Mouse (Mus musculus): ENCODE results near the gene Emg1. TPM values are rescaled to one million over a fixed set of nuclear protein-coding genes. Genes with fewer than 3 reads are reported as not detected.

Gene Emg1
- polyA plus RNA-seq, 1 experiment from 2014 or later: 107 TPM

- H3K36me3 ChIP-seq (replicated peaks): no peaks in the 10 kb centered on the region
- WGBS: 19% methylated on average over 13 of the region's 13 CpGs
- peak overlapping the region; percentile 84 for H3K4me2 ChIP-seq
- H3K9ac ChIP-seq: peak overlapping the region; percentile 66
- H3K9me3 ChIP-seq: no peaks in the 10 kb centered on the region
- peaks cover 16% of the 10 kb centered on the region for H3K4me1 ChIP-seq
- no peak for ATAC-seq (replicated peaks)
- H3K4me3 ChIP-seq: peak overlapping the region; percentile 86
- no peaks in the 10 kb centered on the region for H3K27me3 ChIP-seq (replicated peaks)
- peak overlapping the region; percentile 81 for H3K27ac ChIP-seq
Observed at GRCm38 (mm10) chr6:124663424-124663795, 48.6 kb downstream of the Emg1 start.

- peak within 1 kb of the TSS; percentile 66 for H3K9ac ChIP-seq
- peak within 1 kb of the TSS; percentile 86 for H3K4me3 ChIP-seq
- H3K4me2 ChIP-seq: peak within 1 kb of the TSS; percentile 84
- H3K4me1 ChIP-seq: peaks cover 16% of the 10 kb centered on the region
- 1% methylated on average over 72 of the region's 87 CpGs for WGBS
- no peaks in the 10 kb centered on the region for H3K36me3 ChIP-seq (replicated peaks)
- H3K9me3 ChIP-seq: no peaks in the 10 kb centered on the region
- peak; percentile 98 for ATAC-seq (replicated peaks)
- peak within 1 kb of the TSS; percentile 81 for H3K27ac ChIP-seq
- no peaks in the 10 kb centered on the region for H3K27me3 ChIP-seq (replicated peaks)
Observed at GRCm38 (mm10) chr6:124662477-124663423, 49.2 kb downstream of the Emg1 start, which contains the start of gene Lpcat3. Gene Lpcat3 (plus strand): TSS chr6:124663027.

- Histone ChIP-seq H3K27ac (peak overlapping the region; percentile 81), H3K9ac (peak overlapping the region; percentile 66), H3K4me2 (peak overlapping the region; percentile 84), H3K9me3 (no peaks in the 10 kb centered on the region), H3K36me3 (replicated peaks) (no peaks in the 10 kb centered on the region), H3K4me1 (peaks cover 16% of the 10 kb centered on the region), H3K4me3 (peak overlapping the region; percentile 86), H3K27me3 (replicated peaks) (no peaks in the 10 kb centered on the region)
- WGBS: 28% methylated on average over 6 of the region's 6 CpGs
- no peak for ATAC-seq (replicated peaks)
Observed at GRCm38 (mm10) chr6:124661995-124662394, 50.0 kb downstream of the Emg1 start.

DNA sequence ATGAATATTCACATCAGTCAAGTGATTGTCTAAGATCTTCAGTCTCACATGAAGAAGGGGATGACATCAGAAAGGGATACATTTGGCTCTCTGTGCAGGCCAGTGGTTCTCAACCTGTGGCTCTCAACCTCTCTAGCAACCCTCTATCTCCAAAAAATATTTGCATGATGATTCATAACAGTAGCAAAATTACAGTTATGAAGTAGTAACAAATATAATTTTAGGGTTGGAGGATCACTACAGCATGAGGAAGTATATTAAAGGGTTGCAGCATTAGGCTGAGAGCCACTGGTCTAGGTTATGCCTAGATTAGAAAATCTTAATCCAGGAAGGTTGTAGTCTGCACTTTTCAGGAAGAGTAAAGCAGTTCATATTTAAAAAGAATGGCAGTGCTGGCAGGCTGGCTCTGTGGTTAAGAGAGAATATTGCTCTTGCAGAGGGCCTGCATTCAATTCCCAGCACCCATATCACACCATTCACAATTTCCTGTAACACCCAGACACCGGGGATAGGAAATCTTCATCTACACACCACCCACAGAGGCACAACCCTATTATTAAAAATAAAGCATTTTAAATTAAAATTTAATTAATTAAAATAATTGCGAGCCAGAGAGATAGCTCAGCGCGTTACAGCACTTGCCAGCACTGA, 50.7 kb downstream of the Emg1 start:
- H3K4me2 ChIP-seq: no peak overlapping the region
- WGBS: 93% methylated on average over 4 of the region's 4 CpGs
- H3K4me3 ChIP-seq: no peak overlapping the region
- H3K27ac ChIP-seq: no peak overlapping the region
- H3K27me3 ChIP-seq (replicated peaks): no peaks in the 10 kb centered on the region
- H3K9ac ChIP-seq: no peak overlapping the region
- H3K36me3 ChIP-seq (replicated peaks): no peaks in the 10 kb centered on the region
- no peaks in the 10 kb centered on the region for H3K9me3 ChIP-seq
- peaks cover 16% of the 10 kb centered on the region for H3K4me1 ChIP-seq
- no peak for ATAC-seq (replicated peaks)

DNA sequence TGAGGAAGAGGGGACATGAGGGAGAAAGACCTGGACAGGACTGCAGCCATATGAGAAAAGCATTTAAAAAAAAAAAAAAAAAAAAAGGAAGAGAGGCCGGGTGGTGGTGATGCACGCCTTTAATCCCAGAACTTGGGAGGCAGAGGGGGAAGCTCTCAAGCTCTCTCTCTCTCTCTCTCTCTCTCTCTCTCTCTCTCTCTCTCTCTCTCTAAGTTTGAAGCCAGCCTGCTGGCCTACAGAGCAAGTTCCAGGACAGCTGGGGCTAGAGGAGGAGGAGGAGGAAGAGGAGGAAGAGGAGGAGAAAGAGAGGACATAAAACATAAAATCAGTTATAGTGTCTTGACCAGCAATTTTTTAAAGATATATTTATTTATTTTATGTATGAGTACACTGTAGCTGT, 53.9 kb downstream of the Emg1 start:
- Histone ChIP-seq H3K9me3 (0 out of 2 replicates have a peak, but pooled peaks cover 3% of the 10 kb centered on the region), H3K27me3 (replicated peaks) (no peaks in the 10 kb centered on the region), H3K4me2 (no peak overlapping the region), H3K27ac (no peak overlapping the region), H3K4me1 (peaks cover 4% of the 10 kb centered on the region; the same call in 1 of the 2 replicates), H3K9ac (no peak overlapping the region), H3K36me3 (replicated peaks) (no peaks in the 10 kb centered on the region), H3K4me3 (no peak overlapping the region)
- 60% methylated on average over 2 of the region's 2 CpGs for WGBS
- no peak for ATAC-seq (replicated peaks)

GRCm38 (mm10) chr6:124655893-124656292, 56.1 kb downstream of the Emg1 start:
- no peaks in the 10 kb centered on the region for H3K4me1 ChIP-seq
- no peak for ATAC-seq (replicated peaks)
- 71% methylated on average over 6 of the region's 6 CpGs for WGBS

More at GRCm38 (mm10) chr6:124655893-124656292, 56.1 kb downstream of the Emg1 start:
- Histone ChIP-seq H3K27ac (no peak overlapping the region), H3K4me2 (no peak overlapping the region), H3K9ac (no peak overlapping the region), H3K36me3 (replicated peaks) (no peaks in the 10 kb centered on the region), H3K9me3 (0 out of 2 replicates have a peak, but pooled peaks cover 3% of the 10 kb centered on the region), H3K27me3 (replicated peaks) (no peaks in the 10 kb centered on the region), H3K4me3 (no peak overlapping the region)

MicroRNAs encoded within 50 kb of the gene (microRNA counts, 519-probe panel; counts per million panel counts)
- not detected for microRNA mmu-miR-141
- 1,782 counts per million, percentile 10 among the panel's probes with 10 or more counts for microRNA mmu-miR-200c

Small RNAs within 50 kb of the gene (microRNA-seq; reads per million reads assigned to microRNA genes)
- 5.1 reads per million, percentile 23 among the genes with 10 or more reads in this experiment for gene Mir141
- 28.0 reads per million, percentile 39 among the genes with 10 or more reads in this experiment for gene Mir200c

Other genes starting within 250 kb of the Emg1 start
- 146 and 153 TPM in 2 replicates for gene Clstn3, start 247.4 kb downstream of the Emg1 start, polyA plus RNA-seq (2015; fragmentation: Nextera tagmentation; extraction: Ambion mirVana)
- 0.23 and 0.30 TPM in 2 replicates for gene C1rl, start 219.1 kb downstream of the Emg1 start, polyA plus RNA-seq (2015; fragmentation: Nextera tagmentation; extraction: Ambion mirVana)
- 0.27 and 0.28 TPM in 2 replicates for gene C1ra, start 199.8 kb downstream of the Emg1 start, polyA plus RNA-seq (2015; fragmentation: Nextera tagmentation; extraction: Ambion mirVana)
- 0.92 and 1.1 TPM in 2 replicates for gene C1s1, start 169.8 kb downstream of the Emg1 start, polyA plus RNA-seq (2015; fragmentation: Nextera tagmentation; extraction: Ambion mirVana)
- gene C1rb, start 141.9 kb downstream of the Emg1 start, polyA plus RNA-seq (2015; fragmentation: Nextera tagmentation; extraction: Ambion mirVana): not detected in 2 replicates
- gene C1s2, start 76.1 kb downstream of the Emg1 start, polyA plus RNA-seq (2015; fragmentation: Nextera tagmentation; extraction: Ambion mirVana): 0.13 TPM in 1 of 2 replicates, not detected in the other
- gene Lpcat3, start 49.2 kb downstream of the Emg1 start, polyA plus RNA-seq (2015; fragmentation: Nextera tagmentation; extraction: Ambion mirVana): 45.6 and 51.9 TPM in 2 replicates
- gene Phb2, start 158 bp upstream of the Emg1 start, polyA plus RNA-seq (2015; fragmentation: Nextera tagmentation; extraction: Ambion mirVana): 254 and 256 TPM in 2 replicates
- gene Ptpn6, start 26.5 kb upstream of the Emg1 start, polyA plus RNA-seq (2015; fragmentation: Nextera tagmentation; extraction: Ambion mirVana): 3.9 and 5.6 TPM in 2 replicates
- gene Grcc10, start 29.2 kb upstream of the Emg1 start, polyA plus RNA-seq (2015; fragmentation: Nextera tagmentation; extraction: Ambion mirVana): 668 and 674 TPM in 2 replicates
- not detected in 2 replicates for gene Gm45234, start 43.8 kb upstream of the Emg1 start, polyA plus RNA-seq (2015; fragmentation: Nextera tagmentation; extraction: Ambion mirVana)
- gene Atn1, start 44.3 kb upstream of the Emg1 start, polyA plus RNA-seq (2015; fragmentation: Nextera tagmentation; extraction: Ambion mirVana): 32.7 and 34.3 TPM in 2 replicates
- 89.2 and 90.8 TPM in 2 replicates for gene Eno2, start 57.5 kb upstream of the Emg1 start, polyA plus RNA-seq (2015; fragmentation: Nextera tagmentation; extraction: Ambion mirVana)
- gene Lrrc23, start 67.5 kb upstream of the Emg1 start, polyA plus RNA-seq (2015; fragmentation: Nextera tagmentation; extraction: Ambion mirVana): 4.8 and 6.7 TPM in 2 replicates
- gene Spsb2, start 96.5 kb upstream of the Emg1 start, polyA plus RNA-seq (2015; fragmentation: Nextera tagmentation; extraction: Ambion mirVana): 8.8 and 10.1 TPM in 2 replicates
- 383 and 391 TPM in 2 replicates for gene Tpi1, start 102.1 kb upstream of the Emg1 start, polyA plus RNA-seq (2015; fragmentation: Nextera tagmentation; extraction: Ambion mirVana)
- gene Usp5, start 117.3 kb upstream of the Emg1 start, polyA plus RNA-seq (2015; fragmentation: Nextera tagmentation; extraction: Ambion mirVana): 233 and 234 TPM in 2 replicates
- gene Cdca3, start 117.4 kb upstream of the Emg1 start, polyA plus RNA-seq (2015; fragmentation: Nextera tagmentation; extraction: Ambion mirVana): 23.2 and 32.9 TPM in 2 replicates
- 2.6 and 2.8 TPM in 2 replicates for gene Gnb3, start 128.1 kb upstream of the Emg1 start, polyA plus RNA-seq (2015; fragmentation: Nextera tagmentation; extraction: Ambion mirVana)
- 16.1 and 18.1 TPM in 2 replicates for gene P3h3, start 145.6 kb upstream of the Emg1 start, polyA plus RNA-seq (2015; fragmentation: Nextera tagmentation; extraction: Ambion mirVana)
- 41.0 and 42.0 TPM in 2 replicates for gene Gpr162, start 151.8 kb upstream of the Emg1 start, polyA plus RNA-seq (2015; fragmentation: Nextera tagmentation; extraction: Ambion mirVana)
- gene Cd4, start 176.0 kb upstream of the Emg1 start, polyA plus RNA-seq (2015; fragmentation: Nextera tagmentation; extraction: Ambion mirVana): 0.21 and 0.33 TPM in 2 replicates
- gene Lag3, start 199.5 kb upstream of the Emg1 start, polyA plus RNA-seq (2015; fragmentation: Nextera tagmentation; extraction: Ambion mirVana): 2.8 and 3.2 TPM in 2 replicates
- gene Ptms, start 207.9 kb upstream of the Emg1 start, polyA plus RNA-seq (2015; fragmentation: Nextera tagmentation; extraction: Ambion mirVana): 880 and 884 TPM in 2 replicates
- 559 and 568 TPM in 2 replicates for gene Mlf2, start 219.2 kb upstream of the Emg1 start, polyA plus RNA-seq (2015; fragmentation: Nextera tagmentation; extraction: Ambion mirVana)